Mouse (Mus musculus): ENCODE results near the gene Gstt3. TPM values are rescaled to one million over a fixed set of nuclear protein-coding genes. Genes with fewer than 3 reads are reported as not detected.

Gstt3 gene
- polyA plus RNA-seq, 1 experiment: 1.6 TPM

GRCm38 (mm10) chr10:75760311-75760710, 20.9 kb downstream of the Gstt3 start:
- 93% methylated on average over 3 of the region's 3 CpGs for WGBS
- H3K27ac ChIP-seq (ENCODE audit: control insufficient read depth, insufficient read depth, low read depth, low read length, poor library complexity): no peak overlapping the region
- TF ChIP-seq CTCF (IDR thresholded peaks at IDR 0.05; ENCODE audit: control insufficient read depth, insufficient read depth, low read length) (no peak), POLR2A (IDR thresholded peaks at IDR 0.05; ENCODE audit: borderline replicate concordance, control insufficient read depth, low read depth, low read length) (no peak)

GRCm38 (mm10) chr10:75756719-75757118, 24.5 kb downstream of the Gstt3 start:
- Histone ChIP-seq H3K4me3 (replicated peaks; ENCODE audit: control insufficient read depth, low read depth, low read length) (peak overlapping the region; percentile 5), H3K27ac (ENCODE audit: control insufficient read depth, insufficient read depth, low read depth, low read length, poor library complexity) (no peak overlapping the region), H3K4me1 (ENCODE audit: control insufficient read depth, insufficient read depth, low read length) (peaks cover 2% of the 10 kb centered on the region; the same call in 1 of the 2 replicates)
- TF ChIP-seq CTCF (IDR thresholded peaks at IDR 0.05; ENCODE audit: control insufficient read depth, insufficient read depth, low read length) (no peak), POLR2A (IDR thresholded peaks at IDR 0.05; ENCODE audit: borderline replicate concordance, control insufficient read depth, low read depth, low read length) (no peak)
- 71% methylated on average over 11 of the region's 11 CpGs for WGBS

More at GRCm38 (mm10) chr10:75760311-75760710, 20.9 kb downstream of the Gstt3 start:
- peaks cover 4% of the 10 kb centered on the region; the same call in 1 of the 2 replicates for H3K4me1 ChIP-seq (ENCODE audit: control insufficient read depth, insufficient read depth, low read length)
- no peak overlapping the region for H3K4me3 ChIP-seq (replicated peaks; ENCODE audit: control insufficient read depth, low read depth, low read length)

GRCm38 (mm10) chr10:75744017-75744416, 37.2 kb downstream of the Gstt3 start:
- H3K4me3 ChIP-seq (replicated peaks; ENCODE audit: control insufficient read depth, low read depth, low read length): no peak overlapping the region
- H3K4me1 ChIP-seq (ENCODE audit: control insufficient read depth, insufficient read depth, low read length): no peaks in the 10 kb centered on the region
- TF ChIP-seq POLR2A (IDR thresholded peaks at IDR 0.05; ENCODE audit: borderline replicate concordance, control insufficient read depth, low read depth, low read length) (no peak), CTCF (IDR thresholded peaks at IDR 0.05; ENCODE audit: control insufficient read depth, insufficient read depth, low read length) (peak; percentile 95)
- no peak overlapping the region for H3K27ac ChIP-seq (ENCODE audit: control insufficient read depth, insufficient read depth, low read depth, low read length, poor library complexity)
- 43% methylated on average over 3 of the region's 3 CpGs for WGBS

GRCm38 (mm10) chr10:75743369-75743768, 37.8 kb downstream of the Gstt3 start:
- no peak for TF ChIP-seq POLR2A (IDR thresholded peaks at IDR 0.05; ENCODE audit: borderline replicate concordance, control insufficient read depth, low read depth, low read length)
- no peak for TF ChIP-seq CTCF (IDR thresholded peaks at IDR 0.05; ENCODE audit: control insufficient read depth, insufficient read depth, low read length)
- WGBS: 92% methylated on average over 12 of the region's 12 CpGs
- H3K4me3 ChIP-seq (replicated peaks; ENCODE audit: control insufficient read depth, low read depth, low read length): no peak overlapping the region
- no peaks in the 10 kb centered on the region for H3K4me1 ChIP-seq (ENCODE audit: control insufficient read depth, insufficient read depth, low read length)
- H3K27ac ChIP-seq (ENCODE audit: control insufficient read depth, insufficient read depth, low read depth, low read length, poor library complexity): no peak overlapping the region

GRCm38 (mm10) chr10:75740866-75741265, 40.3 kb downstream of the Gstt3 start:
- 91% methylated on average over 3 of the region's 3 CpGs for WGBS
- TF ChIP-seq CTCF (IDR thresholded peaks at IDR 0.05; ENCODE audit: control insufficient read depth, insufficient read depth, low read length): no peak
- TF ChIP-seq POLR2A (IDR thresholded peaks at IDR 0.05; ENCODE audit: borderline replicate concordance, control insufficient read depth, low read depth, low read length): no peak

GRCm38 (mm10) chr10:75725449-75725848, 55.8 kb downstream of the Gstt3 start:
- WGBS: 92% methylated on average over 7 of the region's 7 CpGs
- no peaks in the 10 kb centered on the region for H3K4me1 ChIP-seq (ENCODE audit: control insufficient read depth, insufficient read depth, low read length)
- TF ChIP-seq POLR2A (IDR thresholded peaks at IDR 0.05; ENCODE audit: borderline replicate concordance, control insufficient read depth, low read depth, low read length) (no peak), CTCF (IDR thresholded peaks at IDR 0.05; ENCODE audit: control insufficient read depth, insufficient read depth, low read length) (no peak)
- no peak overlapping the region for H3K27ac ChIP-seq (ENCODE audit: control insufficient read depth, insufficient read depth, low read depth, low read length, poor library complexity)
- H3K4me3 ChIP-seq (replicated peaks; ENCODE audit: control insufficient read depth, low read depth, low read length): no peak overlapping the region

More at GRCm38 (mm10) chr10:75740866-75741265, 40.3 kb downstream of the Gstt3 start:
- no peaks in the 10 kb centered on the region for H3K4me1 ChIP-seq (ENCODE audit: control insufficient read depth, insufficient read depth, low read length)
- no peak overlapping the region for H3K27ac ChIP-seq (ENCODE audit: control insufficient read depth, insufficient read depth, low read depth, low read length, poor library complexity)
- H3K4me3 ChIP-seq (replicated peaks; ENCODE audit: control insufficient read depth, low read depth, low read length): no peak overlapping the region

Other genes starting within 250 kb of the Gstt3 start
- 0.42 TPM in 1 of 2 replicates, not detected in the other for gene Lrrc75b, start 221.1 kb downstream of the Gstt3 start, polyA plus RNA-seq (2011; ENCODE audit: insufficient read depth, insufficient read length, low replicate concordance, missing spikeins)
- gene Ggt1, start 219.8 kb downstream of the Gstt3 start, polyA plus RNA-seq (2011; ENCODE audit: insufficient read depth, insufficient read length, low replicate concordance, missing spikeins): 5.2 and 11.4 TPM in 2 replicates
- gene Ggt5, start 192.1 kb downstream of the Gstt3 start, polyA plus RNA-seq (2011; ENCODE audit: insufficient read depth, insufficient read length, low replicate concordance, missing spikeins): 13.4 and 23.1 TPM in 2 replicates
- 1.5 and 2.8 TPM in 2 replicates for gene Susd2, start 137.4 kb downstream of the Gstt3 start, polyA plus RNA-seq (2011; ENCODE audit: insufficient read depth, insufficient read length, low replicate concordance, missing spikeins)
- 26.2 and 55.3 TPM in 2 replicates for gene Cabin1, start 17.1 kb downstream of the Gstt3 start, polyA plus RNA-seq (2011; ENCODE audit: insufficient read depth, insufficient read length, low replicate concordance, missing spikeins)
- 9.3 and 20.0 TPM in 2 replicates for gene Ddt, start 8.0 kb downstream of the Gstt3 start, polyA plus RNA-seq (2011; ENCODE audit: insufficient read depth, insufficient read length, low replicate concordance, missing spikeins)
- gene Gm20441, start 460 bp downstream of the Gstt3 start, polyA plus RNA-seq (2011; ENCODE audit: insufficient read depth, insufficient read length, low replicate concordance, missing spikeins): not detected in 2 replicates
- gene Gstt1, start 17.2 kb upstream of the Gstt3 start, polyA plus RNA-seq (2011; ENCODE audit: insufficient read depth, insufficient read length, low replicate concordance, missing spikeins): 19.9 and 22.5 TPM in 2 replicates
- gene Gstt4, start 41.1 kb upstream of the Gstt3 start, polyA plus RNA-seq (2011; ENCODE audit: insufficient read depth, insufficient read length, low replicate concordance, missing spikeins): not detected in 2 replicates
- gene Gstt2, start 56.0 kb upstream of the Gstt3 start, polyA plus RNA-seq (2011; ENCODE audit: insufficient read depth, insufficient read length, low replicate concordance, missing spikeins): 18.1 and 28.1 TPM in 2 replicates
- 205 and 344 TPM in 2 replicates for gene Mif, start 78.8 kb upstream of the Gstt3 start, polyA plus RNA-seq (2011; ENCODE audit: insufficient read depth, insufficient read length, low replicate concordance, missing spikeins)
- gene Derl3, start 112.0 kb upstream of the Gstt3 start, polyA plus RNA-seq (2011; ENCODE audit: insufficient read depth, insufficient read length, low replicate concordance, missing spikeins): 1.2 and 2.5 TPM in 2 replicates
- 22.7 and 33.8 TPM in 2 replicates for gene Smarcb1, start 140.2 kb upstream of the Gstt3 start, polyA plus RNA-seq (2011; ENCODE audit: insufficient read depth, insufficient read length, low replicate concordance, missing spikeins)
- gene Chchd10, start 151.7 kb upstream of the Gstt3 start, polyA plus RNA-seq (2011; ENCODE audit: insufficient read depth, insufficient read length, low replicate concordance, missing spikeins): 78.1 and 103 TPM in 2 replicates
- 3.4 and 4.6 TPM in 2 replicates for gene Mmp11, start 155.1 kb upstream of the Gstt3 start, polyA plus RNA-seq (2011; ENCODE audit: insufficient read depth, insufficient read length, low replicate concordance, missing spikeins)
- 35.4 and 49.8 TPM in 2 replicates for gene Gm867, start 159.3 kb upstream of the Gstt3 start, polyA plus RNA-seq (2011; ENCODE audit: insufficient read depth, insufficient read length, low replicate concordance, missing spikeins)
- 41.8 and 84.9 TPM in 2 replicates for gene Vpreb3, start 161.6 kb upstream of the Gstt3 start, polyA plus RNA-seq (2011; ENCODE audit: insufficient read depth, insufficient read length, low replicate concordance, missing spikeins)
- gene Gm5134, start 173.1 kb upstream of the Gstt3 start, polyA plus RNA-seq (2011; ENCODE audit: insufficient read depth, insufficient read length, low replicate concordance, missing spikeins): not detected in 2 replicates

Data from bone marrow, adult 2 months (tissue).